Mouse (Mus musculus) CH12.LX (cell line): Measurements from ENCODE around the gene Hbs1l.

ENCODE experiments used
- CTCF ChIP-seq, 2 experiments: IDR thresholded peaks in 1 of 2; conservative IDR thresholded peaks in 1 of 2; 2 replicates each; pipeline ENCODE4 v1.5.1; 2011 to 2012; ENCODE audit warnings: low read depth in 2 of 2, low read length in 2 of 2, improper control_type of control experiment in 1 of 2, inconsistent platforms in 1 of 2, mild to moderate bottlenecking in 1 of 2, moderate library complexity in 1 of 2
- GABPA ChIP-seq: IDR thresholded peaks from 2 replicates; pipeline ENCODE4 v1.6.1; 2012; ENCODE audit warnings: low read depth, low read length, improper control_type of control experiment, inconsistent platforms; ENCODE audit not compliant: insufficient replicate concordance

GRCm38 (mm10) chr10:21295397-21295758 lies 401 bp upstream of the Hbs1l start:
- TF ChIP-seq CTCF (conservative IDR thresholded peaks at IDR 0.05 in 1 of 2, IDR thresholded peaks at IDR 0.05 in 1 of 2; ENCODE audit: low read depth in 2 of 2, low read length in 2 of 2): no peak
- TF ChIP-seq GABPA: no peak
